8 mouse cellular contexts compared by ENCODE assay signal in the genomic region with DNA sequence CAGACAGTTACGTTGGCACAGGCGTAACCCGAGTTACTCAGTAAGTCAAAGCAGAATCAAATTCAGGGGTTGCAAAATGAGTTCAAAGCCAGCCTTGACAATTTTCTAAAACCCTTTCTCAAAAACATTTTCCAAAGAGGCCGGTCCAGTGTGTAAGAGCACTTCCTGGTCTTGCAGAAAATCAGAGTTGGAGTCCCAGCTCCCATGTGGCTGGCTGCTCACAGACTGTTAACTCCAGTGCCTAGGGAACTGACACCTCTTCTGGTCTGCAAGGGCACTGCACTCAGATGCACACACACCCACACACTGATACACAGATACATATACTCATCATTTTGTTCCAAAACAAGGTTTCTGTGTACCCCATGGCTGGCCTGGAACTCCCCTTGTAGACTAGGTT. TPM values are rescaled to one million over a fixed set of nuclear protein-coding genes. Genes with fewer than 3 reads are reported as not detected.
DNase-seq lines count a peak whose midpoint lies in the region; ATAC-seq and TF ChIP-seq lines count a peak whose summit lies in the region.

No protein-coding gene starts in this region.

- peaks cover 50% of the 10 kb centered on the region for H3K4me1 ChIP-seq in embryonic facial prominence, embryonic 12.5 days
- peaks cover 10% of the 10 kb centered on the region; the same call in 1 of the 2 replicates for H3K4me1 ChIP-seq in intestine, postnatal 0 days (replicated peaks; ENCODE audit: control insufficient read depth, insufficient read depth, low read length)
- peaks cover 50% of the 10 kb centered on the region for H3K4me1 ChIP-seq in neural tube, embryonic 15.5 days

- no peaks in the 10 kb centered on the region for H3K27me3 ChIP-seq in embryonic facial prominence, embryonic 12.5 days
- H3K27me3 ChIP-seq in intestine, postnatal 0 days (replicated peaks; ENCODE audit: control insufficient read depth, insufficient read depth, low read length), result no peaks in the 10 kb centered on the region
- H3K27me3 ChIP-seq in neural tube, embryonic 15.5 days (replicated peaks), result no peaks in the 10 kb centered on the region

- H3K4me2 ChIP-seq in embryonic facial prominence, embryonic 12.5 days (replicated peaks), result peak overlapping the region; percentile 75
- peak overlapping the region; percentile 74 for H3K4me2 ChIP-seq in intestine, postnatal 0 days (replicated peaks; ENCODE audit: low read depth)
- H3K4me2 ChIP-seq in neural tube, embryonic 15.5 days, result peak overlapping the region; percentile 64

- peak overlapping the region; percentile 97 for H3K27ac ChIP-seq in layer of hippocampus, adult 2 months
- H3K27ac ChIP-seq in embryonic facial prominence, embryonic 12.5 days, result peak overlapping the region; percentile 95
- H3K27ac ChIP-seq in intestine, postnatal 0 days (ENCODE audit: low read depth, low read length), result 0 out of 2 replicates have a peak overlapping the region, but pooled peaks have one; percentile 97
- peak overlapping the region; percentile 94 for H3K27ac ChIP-seq in neural tube, embryonic 15.5 days (replicated peaks)

- ATAC-seq in embryonic facial prominence, embryonic 12.5 days (ENCODE audit: insufficient number of reproducible peaks, insufficient read depth, low FRiP score, low TSS enrichment), result no peak
- no peak for ATAC-seq in intestine, postnatal 0 days
- ATAC-seq in neural tube, embryonic 15.5 days (ENCODE audit: low FRiP score), result no peak

- TF ChIP-seq CTCF in layer of hippocampus, adult 2 months (conservative IDR thresholded peaks at IDR 0.05), result peak; percentile 7; the same call in 1 of the 2 replicates
- peak; percentile 27 for TF ChIP-seq CTCF in intestine, postnatal 0 days (IDR thresholded peaks at IDR 0.05; ENCODE audit: low read depth)

- H3K9me3 ChIP-seq in embryonic facial prominence, embryonic 12.5 days, result peaks cover 6% of the 10 kb centered on the region; the same call in 1 of the 2 replicates
- H3K9me3 ChIP-seq in intestine, postnatal 0 days (ENCODE audit: control insufficient read depth), result no peaks in the 10 kb centered on the region
- no peaks in the 10 kb centered on the region for H3K9me3 ChIP-seq in neural tube, embryonic 15.5 days (replicated peaks)

- peak overlapping the region; percentile 97 for H3K4me3 ChIP-seq in layer of hippocampus, adult 2 months
- H3K4me3 ChIP-seq in embryonic facial prominence, embryonic 12.5 days, result peak overlapping the region; percentile 93
- H3K4me3 ChIP-seq in intestine, postnatal 0 days (ENCODE audit: low read depth, low read length), result no peak overlapping the region
- H3K4me3 ChIP-seq in neural tube, embryonic 15.5 days (replicated peaks), result peak overlapping the region; percentile 77; the same call in 1 of the 2 replicates

- 90% methylated on average over 4 of the region's 4 CpGs for WGBS in embryonic facial prominence, embryonic 12.5 days
- 92% methylated on average over 4 of the region's 4 CpGs for WGBS in intestine, postnatal 0 days
- 98% methylated on average over 4 of the region's 4 CpGs for WGBS in neural tube, embryonic 15.5 days

- H3K36me3 ChIP-seq in embryonic facial prominence, embryonic 12.5 days, result peaks cover 51% of the 10 kb centered on the region
- H3K36me3 ChIP-seq in intestine, postnatal 0 days (ENCODE audit: control insufficient read depth, insufficient read depth), result peaks cover 33% of the 10 kb centered on the region
- H3K36me3 ChIP-seq in neural tube, embryonic 15.5 days, result peaks cover 19% of the 10 kb centered on the region

- no peak for DNase-seq in layer of hippocampus, adult 2 months (ENCODE audit: low spot score in 2 of 2)
- DNase-seq in layer of hippocampus, adult 11-12 months (ENCODE audit: low spot score), result no peak
- DNase-seq in right cerebral cortex, postnatal 36 days (ENCODE audit: low spot score in 2 of 2), result no peak
- no peak for DNase-seq in layer of hippocampus, adult 9-10 months (ENCODE audit: low spot score)
- DNase-seq in layer of hippocampus, postnatal 36 days, result no peak

- H3K9ac ChIP-seq in embryonic facial prominence, embryonic 12.5 days, result peak overlapping the region; percentile 98; the same call in 1 of the 2 replicates
- peak overlapping the region; percentile 88; the same call in 1 of the 2 replicates for H3K9ac ChIP-seq in intestine, postnatal 0 days (ENCODE audit: low read depth, low read length)
- H3K9ac ChIP-seq in neural tube, embryonic 15.5 days (replicated peaks), result no peak overlapping the region; the same call in 1 of the 2 replicates

RNA-seq across cellular contexts. Expression of gene Srrt, which starts 0.9 kb away (rescaled TPM):
- total RNA-seq in layer of hippocampus, adult 2 months (2021), result 100 to 1,000 TPM; 223 to 232 TPM
- polyA plus RNA-seq in embryonic facial prominence, embryonic 12.5 days (2016; fragmentation: Nextera tagmentation; extraction: Ambion mirVana), result 171 and 177 TPM in 2 replicates
- 31.3 and 32.2 TPM in 2 replicates for polyA plus RNA-seq in intestine, postnatal 0 days (2015; fragmentation: Nextera tagmentation; extraction: Ambion mirVana)
- polyA plus RNA-seq in neural tube, embryonic 15.5 days (2015; fragmentation: Nextera tagmentation; extraction: Ambion mirVana), result 90.7 and 94.3 TPM in 2 replicates
- 100 to 1,000 TPM; 209 to 228 TPM for total RNA-seq in layer of hippocampus, postnatal 36 days (2021)

RNA-seq across cellular contexts. Expression of gene Trip6, which starts 5.8 kb away (rescaled TPM):
- 1 to 10 TPM; 4.8 to 7.3 TPM for total RNA-seq in layer of hippocampus, adult 2 months (2021)
- polyA plus RNA-seq in embryonic facial prominence, embryonic 12.5 days (2016; fragmentation: Nextera tagmentation; extraction: Ambion mirVana), result 87.1 and 93.4 TPM in 2 replicates
- 23.8 and 24.8 TPM in 2 replicates for polyA plus RNA-seq in intestine, postnatal 0 days (2015; fragmentation: Nextera tagmentation; extraction: Ambion mirVana)
- polyA plus RNA-seq in neural tube, embryonic 15.5 days (2015; fragmentation: Nextera tagmentation; extraction: Ambion mirVana), result 14.0 and 26.0 TPM in 2 replicates
- 1 to 10 TPM; 5.8 to 6.9 TPM for total RNA-seq in layer of hippocampus, postnatal 36 days (2021)

RNA-seq across cellular contexts. Expression of gene Ufsp1, which starts 13.9 kb away (rescaled TPM):
- total RNA-seq in layer of hippocampus, adult 2 months (2021), result 10 to 100 TPM; 12.4 to 13.8 TPM
- polyA plus RNA-seq in embryonic facial prominence, embryonic 12.5 days (2016; fragmentation: Nextera tagmentation; extraction: Ambion mirVana), result 6.7 and 8.2 TPM in 2 replicates
- 10.4 and 11.0 TPM in 2 replicates for polyA plus RNA-seq in intestine, postnatal 0 days (2015; fragmentation: Nextera tagmentation; extraction: Ambion mirVana)
- polyA plus RNA-seq in neural tube, embryonic 15.5 days (2015; fragmentation: Nextera tagmentation; extraction: Ambion mirVana), result 29.0 and 29.5 TPM in 2 replicates
- 10 to 100 TPM in 1 of 2 experiments, 1 to 10 TPM in 1; 8.6 to 12.2 TPM for total RNA-seq in layer of hippocampus, postnatal 36 days (2021)

RNA-seq across cellular contexts. Expression of gene Ache, which starts 21.0 kb away (rescaled TPM):
- 10 to 100 TPM; 58.5 to 62.3 TPM for total RNA-seq in layer of hippocampus, adult 2 months (2021)
- polyA plus RNA-seq in embryonic facial prominence, embryonic 12.5 days (2016; fragmentation: Nextera tagmentation; extraction: Ambion mirVana), result 7.1 and 8.2 TPM in 2 replicates
- polyA plus RNA-seq in intestine, postnatal 0 days (2015; fragmentation: Nextera tagmentation; extraction: Ambion mirVana), result 8.9 and 9.6 TPM in 2 replicates
- 98.6 and 103 TPM in 2 replicates for polyA plus RNA-seq in neural tube, embryonic 15.5 days (2015; fragmentation: Nextera tagmentation; extraction: Ambion mirVana)
- 10 to 100 TPM; 57.1 to 62.7 TPM for total RNA-seq in layer of hippocampus, postnatal 36 days (2021)

RNA-seq across cellular contexts. Expression of gene Slc12a9, which starts 25.0 kb away (rescaled TPM):
- 10 to 100 TPM; 27.9 to 28.4 TPM for total RNA-seq in layer of hippocampus, adult 2 months (2021)
- 16.0 and 18.8 TPM in 2 replicates for polyA plus RNA-seq in embryonic facial prominence, embryonic 12.5 days (2016; fragmentation: Nextera tagmentation; extraction: Ambion mirVana)
- 11.8 and 13.4 TPM in 2 replicates for polyA plus RNA-seq in intestine, postnatal 0 days (2015; fragmentation: Nextera tagmentation; extraction: Ambion mirVana)
- 26.5 and 26.8 TPM in 2 replicates for polyA plus RNA-seq in neural tube, embryonic 15.5 days (2015; fragmentation: Nextera tagmentation; extraction: Ambion mirVana)
- 10 to 100 TPM; 27.4 to 28.3 TPM for total RNA-seq in layer of hippocampus, postnatal 36 days (2021)
